Mouse (Mus musculus): Measurements from ENCODE around the gene Olfr324.

DNA sequence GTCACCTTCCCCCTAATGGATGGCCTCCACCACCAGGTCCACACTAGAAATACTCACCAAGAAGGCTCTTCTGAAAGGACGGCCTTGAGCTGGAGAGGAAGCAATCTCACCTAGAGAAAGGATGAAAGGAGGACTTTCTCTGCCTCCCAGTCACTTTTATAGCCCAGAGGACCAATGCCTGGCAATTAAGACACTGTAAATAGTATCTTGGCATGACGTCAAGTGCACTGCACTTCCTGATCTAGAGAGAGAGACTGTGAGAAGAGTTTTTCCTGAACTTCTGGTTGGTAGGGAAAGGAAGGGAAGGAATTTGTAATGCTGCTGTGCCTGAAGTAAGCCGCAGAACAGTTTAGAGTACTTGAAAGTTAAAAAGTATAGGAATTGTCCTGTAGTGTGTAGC, 18.4 kb downstream of the Olfr324 start:
- TF ChIP-seq POLR2A (IDR thresholded peaks at IDR 0.05; ENCODE audit: low read depth, low read length), result no peak
- no peak for TF ChIP-seq CTCF (IDR thresholded peaks at IDR 0.05; ENCODE audit: borderline replicate concordance, insufficient read depth, low read length)

Data from embryonic fibroblast, embryonic 13.5 days (primary cell).